Mouse (Mus musculus): ENCODE results near the gene Ndc80.
"Not testable (repeated sequence)": the region's sequence is repeated elsewhere in the genome, so short reads cannot be mapped to it uniquely, and the experiment has no call there.

The Ndc80 gene

GRCm38 (mm10) chr17:71526711-71527564, at the start of gene Ndc80:
TSS of gene Ndc80 (minus strand) at chr17:71526857.
- DNase-seq = peak; percentile 94 to 97

- DNase-seq = peak; percentile 19 to 60
Observed at GRCm38 (mm10) chr17:71561631-71562030, 35.0 kb upstream of the Ndc80 start.

GRCm38 (mm10) chr17:71552901-71553300, 26.2 kb upstream of the Ndc80 start:
- DNase-seq = peak; percentile 1 to 19

- peak; percentile 88 to 94 for DNase-seq
Observed at GRCm38 (mm10) chr17:71551757-71552451, 25.2 kb upstream of the Ndc80 start, which contains the start of gene Spdya. TSS of gene Spdya (plus strand) at chr17:71552061.

GRCm38 (mm10) chr17:71551350-71551749, 24.7 kb upstream of the Ndc80 start:
- no peak for DNase-seq

GRCm38 (mm10) chr17:71548586-71548985, 21.9 kb upstream of the Ndc80 start:
- peak; percentile 8 to 19 for DNase-seq

- DNase-seq = no peak
Observed at GRCm38 (mm10) chr17:71537164-71537563, 10.5 kb upstream of the Ndc80 start.

GRCm38 (mm10) chr17:71535595-71535994, 8.9 kb upstream of the Ndc80 start:
- not testable (repeated sequence) for DNase-seq

- DNase-seq = no peak
Observed at GRCm38 (mm10) chr17:71528042-71528441, 1.4 kb upstream of the Ndc80 start.

- DNase-seq = no peak
Observed at GRCm38 (mm10) chr17:71526302-71526708, 352 bp downstream of the Ndc80 start.

GRCm38 (mm10) chr17:71510297-71510696, 16.4 kb downstream of the Ndc80 start:
- DNase-seq = no peak

- DNase-seq = no peak
Observed at GRCm38 (mm10) chr17:71506832-71507231, 19.8 kb downstream of the Ndc80 start.

GRCm38 (mm10) chr17:71495784-71496183, 30.9 kb downstream of the Ndc80 start:
- DNase-seq = no peak

- DNase-seq = no peak
Observed at GRCm38 (mm10) chr17:71491332-71491686, 35.3 kb downstream of the Ndc80 start.

- DNase-seq = no peak
Observed at GRCm38 (mm10) chr17:71490666-71491331, 35.9 kb downstream of the Ndc80 start.

GRCm38 (mm10) chr17:71489703-71490461, 36.8 kb downstream of the Ndc80 start:
- DNase-seq = no peak

GRCm38 (mm10) chr17:71486231-71486851, 40.3 kb downstream of the Ndc80 start:
- peak; percentile 40 to 45 for DNase-seq

GRCm38 (mm10) chr17:71485791-71486230, 40.8 kb downstream of the Ndc80 start:
- DNase-seq = peak; percentile 29 to 59

GRCm38 (mm10) chr17:71484711-71485110, 41.9 kb downstream of the Ndc80 start:
- no peak for DNase-seq

- peak; percentile 42 to 44 for DNase-seq
Observed at GRCm38 (mm10) chr17:71483418-71484060, 43.1 kb downstream of the Ndc80 start.

- DNase-seq = peak; percentile 17 to 24
Observed at GRCm38 (mm10) chr17:71479381-71479901, 47.2 kb downstream of the Ndc80 start.
